Mouse (Mus musculus): ENCODE measurements around the gene Asic2. TPM values are rescaled to one million over a fixed set of nuclear protein-coding genes. Genes with fewer than 3 reads are reported as not detected.

The Asic2 gene
- polyA plus RNA-seq, 1 experiment from 2014 or later: 2.6 TPM

DNA sequence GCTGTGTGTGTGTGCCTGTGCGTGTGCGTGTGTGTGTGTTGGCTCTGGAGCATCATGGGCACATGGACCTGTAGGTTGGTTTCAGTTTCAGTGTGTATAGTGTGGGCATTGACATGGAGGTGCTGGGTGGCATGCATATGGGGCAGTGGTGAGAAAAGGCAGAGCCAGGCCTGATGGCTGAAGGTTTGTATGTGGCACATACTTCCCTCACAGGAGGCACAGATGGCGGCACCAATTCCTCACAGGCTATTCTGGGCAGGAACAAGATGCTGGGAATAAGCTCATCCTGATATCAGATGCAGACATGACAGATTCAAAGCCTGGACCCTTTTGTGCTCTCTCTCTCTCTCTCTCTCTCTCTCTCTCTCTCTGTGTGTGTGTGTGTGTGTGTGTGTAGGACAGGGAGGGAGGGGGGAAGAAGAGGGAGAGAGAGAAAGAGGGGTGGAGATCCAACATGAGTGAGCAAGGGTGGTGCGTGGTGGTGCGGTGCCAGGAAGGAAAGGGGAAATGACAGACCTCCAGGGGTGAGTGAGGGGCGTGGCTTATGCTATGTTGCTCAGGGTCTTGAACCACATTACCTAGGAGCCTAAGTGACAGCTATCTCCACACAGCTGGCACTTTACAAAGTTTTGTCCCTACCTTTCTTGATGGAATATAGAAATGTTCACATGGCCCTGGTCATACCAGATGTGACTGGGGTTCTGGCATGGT lies 1083.6 kb downstream of the Asic2 start:
- peaks cover 8% of the 10 kb centered on the region; the same call in 1 of the 2 replicates for H3K4me1 ChIP-seq (replicated peaks)
- peaks cover 16% of the 10 kb centered on the region; the same call in 1 of the 2 replicates for H3K27me3 ChIP-seq (ENCODE audit: insufficient read depth, poor library complexity, severe bottlenecking)
- H3K4me3 ChIP-seq: no peak overlapping the region
- no peaks in the 10 kb centered on the region for H3K9me3 ChIP-seq
- DNase-seq (ENCODE audit: low spot score): no peak
- H3K27ac ChIP-seq: no peak overlapping the region
- WGBS: 86% methylated on average over 6 of the region's 6 CpGs
- H3K36me3 ChIP-seq: no peaks in the 10 kb centered on the region

DNA sequence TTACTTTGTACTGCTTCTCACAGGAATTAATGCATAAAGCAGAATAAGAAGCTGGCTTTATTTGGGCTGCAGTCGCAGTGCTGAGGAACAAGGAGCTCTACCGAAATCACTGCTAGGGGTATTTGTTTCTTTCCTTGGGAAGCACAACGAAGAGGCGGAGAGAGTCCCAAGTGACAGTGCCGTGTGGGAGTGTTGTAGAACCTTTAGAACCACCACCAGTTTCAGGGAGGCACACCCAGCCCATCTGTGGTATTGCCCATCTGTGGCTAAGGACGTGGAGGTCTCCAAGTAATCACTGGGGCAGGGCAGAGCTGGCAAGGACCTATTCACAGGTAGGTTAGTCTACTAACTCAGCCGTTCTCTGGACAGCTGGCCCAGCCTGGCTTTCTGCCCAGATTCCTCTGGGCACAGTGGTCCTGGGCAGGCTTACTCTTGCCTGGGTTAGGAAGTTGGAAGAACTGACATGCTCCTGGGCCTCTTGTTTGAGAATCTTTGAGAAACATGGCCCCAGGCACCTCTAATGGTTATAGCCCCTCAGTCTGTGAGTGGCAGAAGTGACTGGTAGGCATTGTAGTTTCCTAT lies 1085.9 kb downstream of the Asic2 start:
- Histone ChIP-seq H3K27ac (no peak overlapping the region), H3K27me3 (ENCODE audit: insufficient read depth, poor library complexity, severe bottlenecking) (peaks cover 6% of the 10 kb centered on the region; the same call in 1 of the 2 replicates), H3K9me3 (no peaks in the 10 kb centered on the region), H3K4me3 (no peak overlapping the region), H3K36me3 (no peaks in the 10 kb centered on the region), H3K4me1 (replicated peaks) (peaks cover 2% of the 10 kb centered on the region)
- WGBS: 91% methylated on average over 7 of the region's 7 CpGs
- no peak for DNase-seq (ENCODE audit: low spot score)

DNA sequence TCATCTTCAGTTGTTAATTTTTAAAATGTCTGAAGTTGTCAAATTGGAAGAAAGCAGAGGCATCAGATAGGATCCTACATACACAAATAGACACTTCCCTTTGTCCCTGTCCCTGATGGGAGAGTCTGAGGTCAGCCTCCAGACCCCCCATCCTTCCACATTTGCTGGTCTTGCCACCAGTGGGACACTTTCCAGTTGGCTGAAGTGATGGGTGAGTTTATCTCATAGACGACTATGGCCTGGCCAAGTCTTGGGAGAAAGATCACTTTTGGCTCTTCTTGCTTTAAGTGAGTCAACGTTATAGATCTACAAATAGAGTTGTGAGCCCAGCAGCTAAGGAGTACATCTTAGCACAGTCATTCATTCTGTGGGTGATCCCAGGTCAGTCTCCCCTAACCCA lies 1090.2 kb downstream of the Asic2 start:
- H3K27ac ChIP-seq: no peak overlapping the region
- H3K4me1 ChIP-seq (replicated peaks): peaks cover 7% of the 10 kb centered on the region
- no peaks in the 10 kb centered on the region for H3K27me3 ChIP-seq (ENCODE audit: insufficient read depth, poor library complexity, severe bottlenecking)
- H3K9me3 ChIP-seq: no peaks in the 10 kb centered on the region
- H3K36me3 ChIP-seq: no peaks in the 10 kb centered on the region
- no peak overlapping the region for H3K4me3 ChIP-seq
- 89% methylated on average over 2 of the region's 2 CpGs for WGBS
- DNase-seq (ENCODE audit: low spot score): no peak

DNA sequence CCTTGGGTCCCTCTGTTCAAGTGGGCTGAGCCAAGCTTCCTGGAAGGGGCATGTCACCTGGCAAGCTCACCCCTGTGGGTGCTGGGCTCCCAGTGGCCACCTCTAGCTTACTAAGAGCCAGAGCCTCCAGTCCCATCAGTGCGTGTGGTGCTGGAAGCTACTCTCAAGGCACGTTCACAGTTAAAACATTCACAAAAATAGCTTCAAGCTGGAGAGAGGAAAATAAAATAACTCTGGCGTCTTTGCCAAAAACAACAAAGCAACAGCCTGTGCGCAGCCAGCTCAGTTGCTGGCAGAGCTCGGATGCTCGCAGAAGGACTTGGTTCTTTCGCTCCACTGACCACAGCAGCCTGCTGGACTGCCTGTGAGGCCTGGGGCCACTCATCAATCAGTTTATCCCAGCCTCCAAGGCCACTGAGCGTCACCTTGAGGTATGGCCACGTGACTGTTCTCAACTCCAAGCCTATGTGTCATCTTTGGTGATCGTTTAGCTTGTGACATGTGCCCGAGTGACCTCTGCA lies 1091.1 kb downstream of the Asic2 start:
- 68% methylated on average over 11 of the region's 11 CpGs for WGBS

DNA sequence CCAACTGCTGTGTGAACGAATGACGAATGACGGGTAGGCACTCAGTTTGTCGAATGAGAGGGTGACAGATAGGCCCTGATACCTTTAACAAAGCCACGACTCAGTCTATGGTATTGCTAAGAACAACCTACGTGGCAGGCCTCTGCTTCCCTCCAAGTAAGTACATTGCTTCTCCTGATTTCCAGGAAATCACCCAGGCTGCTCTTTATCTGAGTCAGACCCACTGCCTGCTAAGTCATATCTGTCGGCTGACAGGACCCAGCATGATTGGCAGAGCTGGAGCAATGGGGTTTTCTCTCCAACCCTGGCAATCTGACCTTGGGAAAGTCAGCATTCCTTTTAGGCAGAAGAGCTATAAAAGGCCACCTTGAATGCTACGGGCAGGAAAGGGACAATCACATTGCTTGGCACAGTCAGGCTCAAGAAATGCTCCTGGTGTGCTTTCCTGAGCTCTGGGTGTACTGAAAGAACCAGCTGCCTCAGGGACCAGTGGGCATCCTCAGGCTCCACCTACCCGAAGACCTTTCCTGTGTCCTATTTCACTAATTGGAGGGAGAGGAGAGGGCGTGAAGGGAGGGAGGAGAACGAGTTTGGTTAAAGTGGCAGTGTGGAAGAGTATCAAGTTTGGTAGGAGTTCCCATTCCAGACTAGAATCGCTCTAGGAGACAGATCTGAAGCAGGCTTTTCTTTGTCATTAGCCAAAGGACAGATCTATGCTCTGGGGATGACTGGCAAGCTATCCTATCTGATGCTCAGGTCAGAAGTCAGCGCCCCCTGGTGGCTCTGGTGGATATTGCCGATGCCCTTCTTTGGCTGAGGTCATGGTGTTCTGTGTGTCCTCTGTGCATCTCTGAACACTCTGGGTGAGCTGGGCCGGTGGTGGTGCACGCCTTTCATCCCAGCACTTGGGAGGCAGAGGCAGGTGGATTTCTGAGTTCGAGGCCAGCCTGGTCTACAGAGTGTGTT lies 1095.5 kb downstream of the Asic2 start:
- Histone ChIP-seq H3K27me3 (ENCODE audit: insufficient read depth, poor library complexity, severe bottlenecking) (no peaks in the 10 kb centered on the region), H3K4me3 (no peak overlapping the region), H3K27ac (no peak overlapping the region), H3K9me3 (no peaks in the 10 kb centered on the region), H3K36me3 (no peaks in the 10 kb centered on the region), H3K4me1 (replicated peaks) (peaks cover 7% of the 10 kb centered on the region)
- 68% methylated on average over 17 of the region's 17 CpGs for WGBS
- peak; percentile 80 for DNase-seq (ENCODE audit: low spot score)

More for the DNA sequence above, 1091.1 kb downstream of the Asic2 start:
- Histone ChIP-seq H3K27ac (no peak overlapping the region), H3K4me3 (no peak overlapping the region), H3K9me3 (no peaks in the 10 kb centered on the region), H3K36me3 (no peaks in the 10 kb centered on the region), H3K27me3 (ENCODE audit: insufficient read depth, poor library complexity, severe bottlenecking) (no peaks in the 10 kb centered on the region), H3K4me1 (replicated peaks) (peaks cover 7% of the 10 kb centered on the region)
- DNase-seq (ENCODE audit: low spot score): peak; percentile 12

DNA sequence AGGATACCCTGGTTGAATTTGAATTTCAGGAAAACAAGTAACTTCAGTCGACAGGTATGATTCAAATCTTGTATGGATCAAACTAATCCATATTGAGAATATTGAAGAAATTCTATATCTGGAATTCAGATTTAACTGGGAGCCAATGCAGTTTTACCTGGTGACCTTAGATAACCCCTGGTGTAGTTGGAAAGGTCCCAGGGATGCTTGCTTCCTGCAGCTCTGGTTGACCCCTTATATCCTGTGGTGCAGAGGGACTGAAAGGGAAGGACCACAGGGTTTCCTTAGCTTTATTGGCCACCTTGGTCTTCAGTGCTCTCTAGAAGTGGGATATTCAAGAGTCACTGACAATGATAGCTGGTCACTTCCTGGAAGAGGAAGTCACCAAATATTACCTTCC lies 1100.2 kb downstream of the Asic2 start:
- H3K27me3 ChIP-seq (ENCODE audit: insufficient read depth, poor library complexity, severe bottlenecking): no peaks in the 10 kb centered on the region
- no peaks in the 10 kb centered on the region for H3K36me3 ChIP-seq
- no peaks in the 10 kb centered on the region for H3K9me3 ChIP-seq
- H3K27ac ChIP-seq: no peak overlapping the region
- WGBS: 96% methylated on average over 1 of the region's 1 CpGs
- DNase-seq (ENCODE audit: low spot score): no peak
- H3K4me1 ChIP-seq (replicated peaks): no peaks in the 10 kb centered on the region
- no peak overlapping the region for H3K4me3 ChIP-seq

DNA sequence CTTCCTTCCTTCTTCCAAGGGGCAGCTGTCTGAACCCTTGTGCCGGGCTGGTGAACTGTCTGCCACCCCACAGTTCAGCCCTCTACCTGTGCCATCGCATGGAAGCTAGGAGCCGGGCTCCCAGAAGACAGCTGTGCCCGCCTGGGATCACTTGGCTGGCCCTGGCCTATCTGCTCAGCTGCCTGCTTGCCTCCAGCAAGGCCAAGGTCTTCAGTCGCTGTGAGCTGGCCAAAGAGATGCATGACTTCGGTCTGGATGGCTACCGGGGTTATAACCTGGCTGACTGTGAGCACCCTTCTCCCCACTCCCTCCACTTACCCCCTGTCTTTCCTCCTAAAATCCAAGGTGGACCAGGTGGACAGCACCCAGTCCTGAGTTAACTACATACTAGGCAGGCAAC lies 1105.3 kb downstream of the Asic2 start:
- DNase-seq (ENCODE audit: low spot score): no peak
- WGBS: 94% methylated on average over 7 of the region's 7 CpGs
- H3K4me3 ChIP-seq: no peak overlapping the region
- H3K9me3 ChIP-seq: no peaks in the 10 kb centered on the region
- no peak overlapping the region for H3K27ac ChIP-seq
- no peaks in the 10 kb centered on the region for H3K27me3 ChIP-seq (ENCODE audit: insufficient read depth, poor library complexity, severe bottlenecking)
- no peaks in the 10 kb centered on the region for H3K4me1 ChIP-seq (replicated peaks)
- H3K36me3 ChIP-seq: no peaks in the 10 kb centered on the region

DNA sequence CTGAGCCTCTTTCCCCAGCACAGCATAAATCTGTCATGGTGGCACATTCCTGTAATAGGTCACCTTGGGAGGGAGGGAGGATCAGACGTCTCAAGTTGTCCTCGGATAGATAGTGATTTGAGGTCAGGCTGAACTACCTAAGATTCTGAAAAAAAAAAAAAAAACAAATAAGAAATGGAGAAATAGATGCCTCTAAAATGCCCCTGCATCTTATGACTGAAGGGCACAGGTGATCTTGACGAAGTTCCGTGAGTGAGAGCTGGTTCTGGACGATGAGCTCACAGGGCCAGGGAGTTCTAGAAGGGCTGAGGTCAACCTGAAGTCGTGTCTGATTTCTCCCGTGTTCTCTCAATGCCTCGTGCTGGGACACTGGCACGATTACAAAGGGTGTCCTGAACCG lies 1110.2 kb downstream of the Asic2 start, which contains the start of gene Spaca3:
Spaca3 (plus strand) TSS at position 301 of the 400 bp plus-strand sequence.
- Histone ChIP-seq H3K4me3 (no peak within 1 kb of the TSS), H3K4me1 (replicated peaks) (no peaks in the 10 kb centered on the region), H3K36me3 (no peaks in the 10 kb centered on the region), H3K9me3 (no peaks in the 10 kb centered on the region), H3K27me3 (ENCODE audit: insufficient read depth, poor library complexity, severe bottlenecking) (no peaks in the 10 kb centered on the region), H3K27ac (no peak within 1 kb of the TSS)
- 78% methylated on average over 10 of the region's 10 CpGs for WGBS
- DNase-seq (ENCODE audit: low spot score): no peak

DNA sequence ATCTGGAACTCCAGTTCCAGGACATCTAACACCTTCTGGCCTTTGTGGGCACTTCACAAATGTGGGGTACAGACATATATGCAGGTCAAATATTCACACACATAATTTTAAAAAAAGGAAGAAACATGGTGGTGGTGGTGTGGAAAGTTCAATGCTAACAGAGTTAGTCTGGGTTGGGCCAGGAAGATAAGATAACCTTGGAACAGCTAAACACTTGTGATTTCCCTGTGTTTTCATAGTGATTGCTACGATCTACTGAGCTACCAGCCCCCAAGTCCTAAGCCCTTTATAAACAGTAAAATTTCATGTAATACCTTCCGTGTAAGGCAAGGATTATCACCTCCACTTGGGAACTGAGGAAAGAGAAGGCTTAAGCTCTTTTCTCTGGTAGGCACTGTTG lies 1111.4 kb downstream of the Asic2 start:
- H3K27me3 ChIP-seq (ENCODE audit: insufficient read depth, poor library complexity, severe bottlenecking): no peaks in the 10 kb centered on the region
- no peak overlapping the region for H3K4me3 ChIP-seq
- WGBS: 83% methylated on average over 2 of the region's 2 CpGs
- H3K4me1 ChIP-seq (replicated peaks): no peaks in the 10 kb centered on the region; the same call in 1 of the 2 replicates
- no peaks in the 10 kb centered on the region for H3K9me3 ChIP-seq
- DNase-seq (ENCODE audit: low spot score): no peak
- H3K27ac ChIP-seq: no peak overlapping the region
- H3K36me3 ChIP-seq: no peaks in the 10 kb centered on the region

DNA sequence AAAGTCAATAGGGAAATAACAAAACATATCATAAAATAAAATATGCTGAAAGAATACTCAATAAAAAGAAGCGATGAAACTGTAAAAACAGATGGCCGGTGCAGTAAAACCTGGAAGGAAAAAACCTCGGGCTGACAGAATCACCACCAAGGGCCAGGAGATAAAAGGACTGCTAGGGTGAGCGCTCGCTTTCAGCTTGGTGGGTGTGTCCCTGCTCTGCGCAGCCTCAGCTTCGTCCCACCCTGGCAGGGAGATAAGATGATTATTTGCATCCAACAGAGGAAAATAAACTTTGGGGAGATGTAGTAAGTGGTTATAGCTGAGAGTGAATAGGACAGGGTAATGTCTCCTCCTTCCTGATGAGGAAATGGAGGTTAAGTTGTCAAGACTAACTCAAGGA lies 1113.3 kb downstream of the Asic2 start:
- H3K27ac ChIP-seq: no peak overlapping the region
- no peaks in the 10 kb centered on the region; the same call in 1 of the 2 replicates for H3K4me1 ChIP-seq (replicated peaks)
- no peaks in the 10 kb centered on the region for H3K9me3 ChIP-seq
- WGBS: 69% methylated on average over 7 of the region's 7 CpGs
- no peaks in the 10 kb centered on the region for H3K36me3 ChIP-seq
- no peak for DNase-seq (ENCODE audit: low spot score)
- no peaks in the 10 kb centered on the region for H3K27me3 ChIP-seq (ENCODE audit: insufficient read depth, poor library complexity, severe bottlenecking)
- H3K4me3 ChIP-seq: no peak overlapping the region

DNA sequence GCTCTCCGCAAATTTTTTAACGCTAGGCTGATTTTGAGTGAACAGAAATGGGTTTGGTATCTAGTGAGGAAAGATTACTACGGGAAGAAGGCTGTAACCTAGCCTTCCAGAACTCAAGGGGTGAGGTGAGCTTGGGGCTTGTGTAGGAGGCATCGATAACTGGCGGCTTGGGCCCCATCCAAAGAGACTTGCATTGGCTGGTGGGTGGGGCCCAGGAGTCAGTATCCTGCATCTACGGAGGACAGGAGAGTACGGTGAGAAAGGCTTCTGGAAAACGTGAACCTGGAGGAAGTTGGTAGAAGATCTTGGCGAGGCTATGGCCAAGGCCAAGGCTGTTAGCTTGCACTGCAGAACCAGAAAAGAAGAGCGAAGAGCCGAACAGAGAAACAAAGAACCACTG lies 1113.8 kb downstream of the Asic2 start:
- 91% methylated on average over 11 of the region's 11 CpGs for WGBS

DNA sequence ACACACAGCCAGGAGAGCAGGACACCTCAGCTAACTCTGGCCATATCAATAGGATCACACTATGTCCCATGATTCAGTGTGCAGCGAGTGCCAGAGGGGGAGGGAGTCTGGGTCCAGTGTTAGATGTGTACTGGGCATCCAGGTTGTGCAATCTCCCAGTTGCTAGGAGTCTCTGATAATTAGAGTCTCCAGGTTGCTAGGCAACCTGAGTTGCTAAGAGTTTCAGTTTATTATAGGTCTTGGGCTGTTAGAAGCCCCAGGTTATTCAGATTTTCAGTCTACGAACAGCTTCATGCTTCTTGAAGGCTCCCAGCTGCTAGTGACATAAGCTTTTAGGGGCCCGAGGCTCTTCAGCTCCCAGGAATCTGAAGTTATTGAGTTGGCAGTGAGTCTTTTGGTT lies 1115.2 kb downstream of the Asic2 start:
- DNase-seq (ENCODE audit: low spot score): no peak
- Histone ChIP-seq H3K27ac (no peak overlapping the region), H3K4me3 (no peak overlapping the region), H3K36me3 (no peaks in the 10 kb centered on the region), H3K4me1 (replicated peaks) (peaks cover 3% of the 10 kb centered on the region), H3K27me3 (ENCODE audit: insufficient read depth, poor library complexity, severe bottlenecking) (no peaks in the 10 kb centered on the region), H3K9me3 (no peaks in the 10 kb centered on the region)
- 75% methylated on average over 3 of the region's 3 CpGs for WGBS

More for the DNA sequence above, 1113.8 kb downstream of the Asic2 start:
- Histone ChIP-seq H3K4me3 (no peak overlapping the region), H3K36me3 (no peaks in the 10 kb centered on the region), H3K27me3 (ENCODE audit: insufficient read depth, poor library complexity, severe bottlenecking) (no peaks in the 10 kb centered on the region), H3K9me3 (no peaks in the 10 kb centered on the region), H3K27ac (no peak overlapping the region), H3K4me1 (replicated peaks) (no peaks in the 10 kb centered on the region; the same call in 1 of the 2 replicates)
- no peak for DNase-seq (ENCODE audit: low spot score)

Measured in hindbrain, embryonic 10.5 days (tissue).